Mouse (Mus musculus): Measurements from ENCODE around the gene Gnptab. TPM values are rescaled to one million over a fixed set of nuclear protein-coding genes. Genes with fewer than 3 reads are reported as not detected.

Gene Gnptab
- polyA plus RNA-seq, 1 experiment from 2014 or later: 13.4 TPM

DNA sequence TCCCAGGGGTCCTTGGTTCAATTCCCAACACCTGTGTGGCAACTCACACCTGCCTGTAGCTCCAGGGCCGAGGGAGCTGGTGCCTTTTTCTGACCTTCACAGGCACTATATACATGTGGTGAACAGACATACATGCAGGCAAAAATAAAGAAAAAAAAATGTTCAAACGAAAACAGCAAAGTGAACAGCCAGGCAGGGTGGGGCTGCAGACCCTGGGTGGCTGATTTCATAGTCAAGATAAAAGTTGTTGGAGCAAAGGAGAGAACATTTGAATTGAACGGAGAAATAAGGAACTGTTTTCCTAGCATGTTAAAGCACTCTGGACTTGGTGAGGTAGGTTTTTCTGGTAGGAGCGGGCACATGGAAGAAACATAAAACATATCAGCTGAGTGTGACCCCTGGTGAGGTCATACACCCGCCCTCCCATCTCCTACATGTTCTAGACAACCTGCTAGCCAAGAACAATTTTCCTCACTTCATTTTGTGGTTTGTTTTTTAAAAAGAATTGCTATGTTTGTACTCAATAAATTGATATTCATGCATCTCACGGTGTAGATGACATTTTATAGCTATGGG is 19.8 kb downstream of the Gnptab start:
- Histone ChIP-seq H3K9me3 (no peaks in the 10 kb centered on the region), H3K4me2 (replicated peaks) (no peak overlapping the region), H3K4me3 (replicated peaks) (no peak overlapping the region), H3K4me1 (replicated peaks) (no peaks in the 10 kb centered on the region), H3K36me3 (peaks cover 6% of the 10 kb centered on the region; the same call in 1 of the 2 replicates), H3K9ac (replicated peaks) (no peak overlapping the region), H3K27ac (no peak overlapping the region), H3K27me3 (no peaks in the 10 kb centered on the region)
- ATAC-seq: no peak
- WGBS: 88% methylated on average over 6 of the region's 6 CpGs

DNA sequence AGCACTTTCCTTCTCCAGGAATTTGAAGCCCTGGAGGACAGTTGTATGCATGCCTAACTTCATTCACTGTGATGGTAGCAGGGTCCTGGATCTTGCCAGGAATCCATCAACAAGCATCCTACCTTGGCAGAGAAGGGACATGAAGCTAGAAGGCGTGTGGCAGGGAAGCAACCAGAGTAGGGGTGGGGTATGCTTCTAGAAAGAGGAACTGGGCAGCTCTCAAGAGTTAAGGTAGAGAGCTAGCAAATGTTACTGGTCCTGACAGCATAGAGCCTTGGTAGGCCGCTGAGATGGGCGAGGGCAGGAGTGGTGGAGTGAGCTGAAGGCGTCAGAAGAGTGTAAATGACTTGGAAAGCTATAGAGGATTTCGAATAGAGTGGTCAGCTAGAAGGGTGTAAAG is 20.3 kb downstream of the Gnptab start:
- H3K36me3 ChIP-seq: peaks cover 6% of the 10 kb centered on the region; the same call in 1 of the 2 replicates
- no peak overlapping the region for H3K4me3 ChIP-seq (replicated peaks)
- no peaks in the 10 kb centered on the region for H3K4me1 ChIP-seq (replicated peaks)
- no peak overlapping the region for H3K27ac ChIP-seq
- 90% methylated on average over 5 of the region's 5 CpGs for WGBS
- ATAC-seq: no peak
- no peak overlapping the region for H3K4me2 ChIP-seq (replicated peaks)
- no peaks in the 10 kb centered on the region for H3K9me3 ChIP-seq
- no peak overlapping the region for H3K9ac ChIP-seq (replicated peaks)
- H3K27me3 ChIP-seq: no peaks in the 10 kb centered on the region

DNA sequence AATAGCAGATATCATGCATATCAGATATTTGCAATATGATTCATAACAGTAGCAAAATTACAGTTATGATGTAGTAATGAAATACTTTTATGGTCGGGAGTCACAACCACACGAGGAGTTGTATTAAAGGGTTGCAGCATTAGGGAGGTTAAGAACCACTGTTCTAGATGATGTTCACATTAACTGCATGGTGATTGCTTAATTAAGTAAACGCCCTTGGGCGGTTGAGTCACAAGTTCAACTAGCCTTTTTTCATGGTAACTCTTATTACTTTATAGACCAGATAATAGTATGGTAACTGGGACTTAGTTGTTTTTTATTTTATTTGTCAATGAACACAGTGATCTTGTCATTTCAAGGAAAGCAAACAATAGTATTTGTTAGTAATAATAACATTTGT is 24.1 kb downstream of the Gnptab start:
- H3K9ac ChIP-seq (replicated peaks): no peak overlapping the region
- 97% methylated on average over 4 of the region's 4 CpGs for WGBS
- no peak overlapping the region for H3K27ac ChIP-seq
- no peak overlapping the region for H3K4me2 ChIP-seq (replicated peaks)
- no peak overlapping the region for H3K4me3 ChIP-seq (replicated peaks)
- no peak for ATAC-seq
- H3K36me3 ChIP-seq: peaks cover 6% of the 10 kb centered on the region; the same call in 1 of the 2 replicates
- H3K4me1 ChIP-seq (replicated peaks): no peaks in the 10 kb centered on the region
- no peaks in the 10 kb centered on the region for H3K27me3 ChIP-seq
- no peaks in the 10 kb centered on the region for H3K9me3 ChIP-seq

DNA sequence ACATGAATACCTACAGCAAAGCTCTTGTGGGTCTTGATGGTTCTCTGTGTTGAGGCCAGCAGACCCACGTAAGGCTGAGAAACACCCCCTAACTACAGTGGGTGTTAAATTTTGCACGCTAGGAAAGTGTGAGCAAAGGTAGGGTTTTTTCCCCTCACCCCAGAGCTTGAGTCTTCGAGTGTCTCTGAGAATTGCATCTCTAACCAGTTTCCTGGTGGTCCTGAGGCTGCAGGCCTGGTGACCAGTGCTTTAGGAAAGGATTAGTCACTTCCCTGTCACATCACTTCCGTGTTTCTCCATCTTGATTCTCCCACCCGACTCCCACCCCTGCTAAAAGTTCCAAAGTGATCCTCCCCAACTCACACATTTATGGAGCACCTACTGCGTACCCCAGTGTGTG is 25.3 kb downstream of the Gnptab start:
- no peak overlapping the region for H3K4me2 ChIP-seq (replicated peaks)
- ATAC-seq: no peak
- no peak overlapping the region for H3K27ac ChIP-seq
- H3K9me3 ChIP-seq: no peaks in the 10 kb centered on the region
- 86% methylated on average over 6 of the region's 6 CpGs for WGBS
- no peaks in the 10 kb centered on the region for H3K27me3 ChIP-seq
- H3K4me1 ChIP-seq (replicated peaks): no peaks in the 10 kb centered on the region
- no peak overlapping the region for H3K4me3 ChIP-seq (replicated peaks)
- H3K36me3 ChIP-seq: peaks cover 6% of the 10 kb centered on the region; the same call in 1 of the 2 replicates
- no peak overlapping the region for H3K9ac ChIP-seq (replicated peaks)

DNA sequence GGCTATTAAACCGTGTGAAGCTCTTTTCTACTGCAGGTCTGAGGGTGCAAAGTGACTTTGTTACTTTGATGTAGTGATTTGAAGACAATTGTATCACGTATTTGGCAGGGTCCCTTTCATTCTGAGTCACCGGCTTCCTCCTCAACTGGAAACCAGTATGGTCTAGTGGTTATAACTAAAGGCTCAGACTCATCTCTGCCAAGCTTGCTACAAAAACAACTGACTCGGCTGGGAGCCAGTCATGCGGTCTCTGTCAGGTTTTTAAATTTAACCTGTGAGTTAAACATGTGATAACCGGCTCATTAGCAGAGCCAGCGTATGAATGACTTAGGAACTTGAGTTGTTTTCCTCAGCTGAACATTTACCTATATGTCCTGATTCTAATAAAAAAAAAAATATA is 26.9 kb downstream of the Gnptab start:
- H3K36me3 ChIP-seq: peaks cover 6% of the 10 kb centered on the region; the same call in 1 of the 2 replicates
- no peak overlapping the region for H3K9ac ChIP-seq (replicated peaks)
- H3K9me3 ChIP-seq: no peaks in the 10 kb centered on the region
- H3K4me2 ChIP-seq (replicated peaks): no peak overlapping the region
- 87% methylated on average over 7 of the region's 7 CpGs for WGBS
- no peak overlapping the region for H3K4me3 ChIP-seq (replicated peaks)
- H3K27me3 ChIP-seq: no peaks in the 10 kb centered on the region
- no peak overlapping the region for H3K27ac ChIP-seq
- ATAC-seq: no peak
- H3K4me1 ChIP-seq (replicated peaks): no peaks in the 10 kb centered on the region

DNA sequence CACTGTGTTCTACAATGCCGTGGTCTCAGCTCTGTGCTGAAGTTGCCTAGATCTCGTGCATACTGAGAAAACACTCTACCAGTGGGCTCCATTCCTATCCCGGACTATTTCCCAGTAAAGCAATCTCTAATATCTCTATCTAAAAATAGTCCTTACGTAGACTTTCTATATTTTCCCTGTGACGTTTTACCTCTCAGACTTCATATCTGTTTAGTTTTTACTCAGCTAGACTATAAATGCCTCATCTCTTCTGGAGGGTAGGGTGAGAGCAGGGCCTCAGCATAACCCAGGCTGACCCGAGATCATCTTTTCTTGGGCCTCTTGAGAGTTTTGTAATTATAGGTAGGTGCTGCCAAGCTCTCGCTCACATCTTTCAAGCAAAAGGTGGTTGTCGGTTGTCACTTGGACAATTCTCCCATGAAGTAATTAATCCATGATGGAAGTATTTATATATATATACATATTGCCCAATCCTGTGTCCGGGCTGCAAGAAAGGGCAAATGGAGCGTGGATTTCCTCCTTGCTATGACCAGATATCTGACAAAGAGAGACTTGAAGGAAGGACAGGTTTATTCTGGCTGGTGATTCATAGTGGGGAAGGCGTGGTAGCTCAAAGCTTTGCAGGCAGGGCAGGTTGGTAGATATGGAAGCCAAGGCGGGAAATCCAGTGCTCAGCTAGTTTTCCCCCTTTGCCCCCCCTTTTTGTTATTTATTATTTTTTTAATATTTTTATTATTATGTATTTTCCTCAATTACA is 29.1 kb downstream of the Gnptab start:
- Histone ChIP-seq H3K36me3 (no peaks in the 10 kb centered on the region; the same call in 1 of the 2 replicates), H3K4me1 (replicated peaks) (no peaks in the 10 kb centered on the region), H3K27ac (no peak overlapping the region), H3K27me3 (no peaks in the 10 kb centered on the region), H3K9me3 (no peaks in the 10 kb centered on the region), H3K4me3 (replicated peaks) (no peak overlapping the region), H3K4me2 (replicated peaks) (no peak overlapping the region), H3K9ac (replicated peaks) (no peak overlapping the region)
- no peak for ATAC-seq
- WGBS: 93% methylated on average over 12 of the region's 12 CpGs

DNA sequence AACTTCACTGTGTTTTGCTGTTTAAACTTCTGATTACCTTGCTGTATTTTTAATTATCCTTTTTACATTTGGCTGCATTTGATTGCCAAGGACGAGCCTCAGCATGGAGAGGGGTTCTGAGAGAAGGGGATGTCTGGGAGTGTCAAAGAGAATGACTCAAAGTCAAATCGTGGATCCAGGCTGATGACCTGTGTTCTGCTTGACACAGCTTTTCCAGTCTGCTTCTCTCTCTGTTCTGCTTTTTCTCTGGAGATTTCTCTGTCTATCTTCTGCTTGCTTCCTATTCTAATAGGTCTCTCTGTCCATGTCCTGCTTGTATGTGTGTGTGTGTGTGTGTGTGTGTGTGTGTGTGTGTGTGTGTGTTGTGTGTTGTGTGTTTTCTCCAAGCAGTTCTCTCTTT is 30.8 kb downstream of the Gnptab start:
- H3K27ac ChIP-seq: no peak overlapping the region
- H3K9me3 ChIP-seq: no peaks in the 10 kb centered on the region
- ATAC-seq: no peak
- 73% methylated on average over 2 of the region's 2 CpGs for WGBS
- no peaks in the 10 kb centered on the region; the same call in 1 of the 2 replicates for H3K36me3 ChIP-seq
- no peak overlapping the region for H3K9ac ChIP-seq (replicated peaks)
- H3K4me3 ChIP-seq (replicated peaks): no peak overlapping the region
- no peaks in the 10 kb centered on the region for H3K27me3 ChIP-seq
- no peak overlapping the region for H3K4me2 ChIP-seq (replicated peaks)
- no peaks in the 10 kb centered on the region for H3K4me1 ChIP-seq (replicated peaks)

DNA sequence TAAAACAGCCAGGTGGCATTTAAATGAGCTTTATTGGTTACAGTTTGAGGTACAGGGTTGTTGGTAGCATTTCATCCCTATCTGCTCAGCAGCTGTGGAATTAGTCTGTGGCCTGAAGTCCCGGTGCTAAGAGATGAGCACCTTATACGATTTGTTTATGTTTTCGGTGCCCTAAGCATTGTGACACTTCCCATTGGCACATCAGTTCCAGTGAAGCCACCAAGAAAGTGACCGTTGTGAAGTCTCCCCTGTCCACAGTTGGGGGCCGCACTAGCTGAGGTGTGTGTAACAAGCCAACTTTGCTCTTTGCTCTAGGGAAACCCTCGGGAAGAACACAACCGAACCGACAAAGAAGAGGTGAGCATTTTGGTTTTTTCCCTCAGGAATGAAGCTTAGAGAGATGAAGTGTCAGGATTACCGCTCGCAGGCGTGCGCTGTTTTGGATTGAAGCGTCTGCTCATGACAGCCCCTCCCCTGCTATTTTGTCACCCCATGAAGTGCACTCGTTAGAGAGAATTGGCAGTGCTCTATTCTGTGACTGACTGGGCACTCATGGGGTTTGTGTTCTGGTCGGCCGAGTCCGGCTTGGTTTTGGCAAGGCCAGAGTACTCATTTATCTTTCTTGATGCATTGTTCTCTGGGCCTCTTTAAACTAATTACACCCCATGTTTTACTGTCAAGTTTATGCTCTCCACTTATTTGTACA is 33.5 kb downstream of the Gnptab start:
- Histone ChIP-seq H3K4me1 (replicated peaks) (no peaks in the 10 kb centered on the region), H3K4me3 (replicated peaks) (no peak overlapping the region), H3K27ac (no peak overlapping the region), H3K9me3 (no peaks in the 10 kb centered on the region), H3K36me3 (peaks cover 6% of the 10 kb centered on the region; the same call in 1 of the 2 replicates), H3K4me2 (replicated peaks) (no peak overlapping the region), H3K9ac (replicated peaks) (no peak overlapping the region), H3K27me3 (no peaks in the 10 kb centered on the region)
- 73% methylated on average over 17 of the region's 17 CpGs for WGBS
- no peak for ATAC-seq

DNA sequence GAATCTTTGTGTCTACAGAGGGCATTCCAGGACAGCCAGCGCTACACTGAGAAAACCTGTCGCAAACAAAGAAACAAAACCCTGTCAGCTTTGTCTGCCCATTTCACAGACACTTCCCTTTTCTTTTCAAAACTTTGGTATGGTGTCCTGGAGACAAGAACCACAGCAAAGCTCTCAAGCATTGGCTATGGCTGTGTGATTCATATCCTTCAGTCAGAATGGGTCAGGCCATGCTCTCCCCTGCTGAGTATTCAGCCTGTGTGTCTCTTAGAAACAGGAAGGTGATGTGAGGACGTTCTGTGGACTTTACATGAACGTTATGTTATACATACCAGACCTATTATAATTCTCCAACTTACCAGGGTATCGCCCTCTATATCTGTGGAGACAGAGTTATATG is 38.8 kb downstream of the Gnptab start:
- no peak overlapping the region for H3K27ac ChIP-seq
- H3K4me2 ChIP-seq (replicated peaks): no peak overlapping the region
- 90% methylated on average over 5 of the region's 5 CpGs for WGBS
- no peak overlapping the region for H3K4me3 ChIP-seq (replicated peaks)
- H3K9ac ChIP-seq (replicated peaks): no peak overlapping the region
- no peaks in the 10 kb centered on the region for H3K9me3 ChIP-seq
- no peaks in the 10 kb centered on the region for H3K4me1 ChIP-seq (replicated peaks)
- no peak for ATAC-seq
- no peaks in the 10 kb centered on the region for H3K27me3 ChIP-seq
- H3K36me3 ChIP-seq: peaks cover 34% of the 10 kb centered on the region

DNA sequence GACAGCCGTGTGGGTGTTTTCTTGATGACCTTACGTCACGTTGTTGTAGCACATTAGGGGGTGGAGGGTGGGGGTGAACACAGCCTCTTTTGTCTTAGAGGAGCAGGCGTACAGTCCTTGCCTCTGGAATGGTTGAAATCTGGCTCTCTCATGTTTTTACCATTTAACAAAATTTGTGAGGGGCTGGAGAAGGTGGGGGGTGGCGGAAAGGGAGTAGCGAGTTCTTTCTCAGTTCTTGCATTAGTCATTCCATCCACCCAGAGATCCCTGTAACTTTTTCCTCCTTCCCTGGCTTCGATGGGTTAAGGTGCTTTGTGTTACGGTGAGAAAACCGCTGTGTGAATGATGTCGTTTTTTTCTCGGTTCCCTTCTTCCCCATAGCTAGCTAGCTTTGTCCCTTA is 41.2 kb downstream of the Gnptab start:
- Histone ChIP-seq H3K4me2 (replicated peaks) (no peak overlapping the region), H3K9ac (replicated peaks) (no peak overlapping the region), H3K4me3 (replicated peaks) (no peak overlapping the region), H3K36me3 (peaks cover 42% of the 10 kb centered on the region), H3K27me3 (no peaks in the 10 kb centered on the region), H3K4me1 (replicated peaks) (no peaks in the 10 kb centered on the region), H3K27ac (no peak overlapping the region), H3K9me3 (no peaks in the 10 kb centered on the region)
- WGBS: 82% methylated on average over 11 of the region's 11 CpGs
- no peak for ATAC-seq

DNA sequence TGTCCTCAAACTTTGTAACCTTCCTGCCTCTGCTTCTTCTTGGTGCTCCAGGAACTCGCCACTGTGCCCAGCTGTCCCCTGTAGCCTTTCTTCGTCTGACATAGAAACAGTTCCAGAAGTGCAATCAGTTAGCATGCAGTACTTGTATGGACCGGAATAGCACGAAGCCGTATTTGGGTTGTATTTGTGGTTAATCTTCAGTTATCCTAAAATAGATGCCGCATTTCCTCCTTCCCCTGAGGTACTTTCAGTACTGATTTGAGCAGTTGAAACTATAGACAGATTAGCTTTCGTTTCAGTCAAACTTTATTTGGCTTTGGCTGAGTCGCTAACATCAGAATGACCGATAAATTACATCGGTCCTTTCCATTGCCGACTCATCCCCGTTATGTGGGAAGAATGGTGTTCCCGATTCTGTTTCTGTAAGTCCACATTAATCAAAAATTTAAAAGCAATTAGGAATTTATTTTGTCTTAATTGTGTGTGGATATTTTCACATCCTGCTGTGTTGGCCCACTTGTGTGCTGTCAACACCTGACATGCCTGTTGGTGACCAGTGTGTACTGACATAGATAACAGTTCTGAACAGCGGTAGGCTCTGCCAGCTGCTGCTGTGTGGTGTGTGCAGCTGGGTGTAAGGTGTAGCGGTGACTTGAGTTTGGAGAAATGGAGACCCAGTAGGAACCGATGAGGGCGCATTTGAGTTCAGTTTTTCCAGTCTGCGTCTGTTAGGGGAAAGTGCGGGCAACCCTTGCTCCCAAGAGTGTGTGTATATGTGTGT is 41.9 kb downstream of the Gnptab start:
- Histone ChIP-seq H3K9me3 (no peaks in the 10 kb centered on the region), H3K4me3 (replicated peaks) (no peak overlapping the region), H3K4me1 (replicated peaks) (no peaks in the 10 kb centered on the region), H3K4me2 (replicated peaks) (no peak overlapping the region), H3K9ac (replicated peaks) (no peak overlapping the region), H3K27ac (no peak overlapping the region), H3K36me3 (peaks cover 37% of the 10 kb centered on the region), H3K27me3 (no peaks in the 10 kb centered on the region)
- 96% methylated on average over 19 of the region's 19 CpGs for WGBS
- no peak for ATAC-seq
